8 mouse cellular contexts compared by ENCODE assay signal in the genomic region with DNA sequence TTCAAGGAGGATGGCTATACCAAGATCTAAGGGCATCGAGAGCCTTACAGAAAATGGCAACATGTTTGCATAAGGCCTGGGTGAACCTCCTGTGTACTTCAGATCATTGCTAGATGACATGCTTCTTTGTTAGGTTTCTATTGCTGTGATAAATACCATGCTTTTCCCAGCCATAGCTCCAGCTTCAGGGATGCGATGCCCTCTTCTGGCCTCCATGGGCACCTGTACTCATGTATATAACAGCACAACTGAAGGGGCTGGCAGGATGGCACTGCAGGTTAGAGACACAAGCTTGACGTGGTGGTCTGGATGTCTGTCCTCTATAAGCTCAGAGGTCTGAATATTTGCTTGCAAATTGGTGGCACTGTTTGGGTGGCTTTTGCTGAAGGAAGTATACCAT. TPM values are rescaled to one million over a fixed set of nuclear protein-coding genes. Genes with fewer than 3 reads are reported as not detected.
DNase-seq lines count a peak whose midpoint lies in the region; ATAC-seq and TF ChIP-seq lines count a peak whose summit lies in the region.

No protein-coding gene starts in this region.

- no peaks in the 10 kb centered on the region for H3K9me3 ChIP-seq in forebrain, embryonic 11.5 days (ENCODE audit: control insufficient read depth, low read length)
- no peaks in the 10 kb centered on the region for H3K9me3 ChIP-seq in lung, postnatal 0 days (ENCODE audit: low read length)

- no peaks in the 10 kb centered on the region for H3K27me3 ChIP-seq in testis, adult 2 months (ENCODE audit: control insufficient read depth, insufficient read depth, low read length)
- no peaks in the 10 kb centered on the region for H3K27me3 ChIP-seq in forebrain, embryonic 11.5 days (ENCODE audit: control insufficient read depth, insufficient read depth, low read length)
- H3K27me3 ChIP-seq in lung, postnatal 0 days (replicated peaks; ENCODE audit: insufficient read depth, low read length), result no peaks in the 10 kb centered on the region

- TF ChIP-seq CTCF in testis, adult 2 months (IDR thresholded peaks at IDR 0.05; ENCODE audit: control insufficient read depth, insufficient read depth, insufficient replicate concordance, low read depth, low read length), result peak; percentile 17; the same call in 1 of the 2 replicates
- peak; percentile 70 for TF ChIP-seq CTCF in lung, postnatal 0 days (IDR thresholded peaks at IDR 0.05)

- H3K27ac ChIP-seq in testis, adult 2 months (ENCODE audit: control insufficient read depth, insufficient read depth, low read depth, low read length), result no peak overlapping the region
- H3K27ac ChIP-seq in forebrain, embryonic 11.5 days (ENCODE audit: low read depth, low read length), result no peak overlapping the region
- H3K27ac ChIP-seq in lung, postnatal 0 days (ENCODE audit: low read length), result no peak overlapping the region

- TF ChIP-seq EP300 in lung, postnatal 0 days (IDR thresholded peaks at IDR 0.05), result no peak

- ATAC-seq in forebrain, embryonic 11.5 days (replicated peaks; ENCODE audit: low FRiP score), result peak; percentile 65; the same call in 1 of the 2 replicates
- no peak for ATAC-seq in lung, postnatal 0 days

- H3K4me3 ChIP-seq in testis, adult 2 months (ENCODE audit: control insufficient read depth, low read depth, low read length), result no peak overlapping the region
- no peak overlapping the region for H3K4me3 ChIP-seq in forebrain, embryonic 11.5 days (ENCODE audit: low read depth, low read length)
- H3K4me3 ChIP-seq in lung, postnatal 0 days (ENCODE audit: low read depth, low read length), result no peak overlapping the region

- H3K9ac ChIP-seq in forebrain, embryonic 11.5 days (ENCODE audit: low read length), result no peak overlapping the region
- no peak overlapping the region for H3K9ac ChIP-seq in lung, postnatal 0 days (replicated peaks; ENCODE audit: low read depth)

- H3K4me2 ChIP-seq in forebrain, embryonic 11.5 days (ENCODE audit: low read depth, low read length, severe bottlenecking), result no peak overlapping the region
- H3K4me2 ChIP-seq in lung, postnatal 0 days (replicated peaks; ENCODE audit: low read depth, low read length), result no peak overlapping the region

- H3K36me3 ChIP-seq in testis, adult 2 months (ENCODE audit: control insufficient read depth, insufficient read depth, low read length), result no peaks in the 10 kb centered on the region
- H3K36me3 ChIP-seq in forebrain, embryonic 11.5 days (ENCODE audit: control insufficient read depth, insufficient read depth, low read length), result no peaks in the 10 kb centered on the region
- no peaks in the 10 kb centered on the region for H3K36me3 ChIP-seq in lung, postnatal 0 days (ENCODE audit: insufficient read depth, low read length)

- WGBS in forebrain, embryonic 11.5 days, result 73% methylated on average over 3 of the region's 3 CpGs
- 52% methylated on average over 3 of the region's 3 CpGs for WGBS in lung, postnatal 0 days

- no peaks in the 10 kb centered on the region for H3K4me1 ChIP-seq in testis, adult 2 months (ENCODE audit: control insufficient read depth, insufficient read depth, low read length)
- no peaks in the 10 kb centered on the region for H3K4me1 ChIP-seq in forebrain, embryonic 11.5 days (replicated peaks; ENCODE audit: control insufficient read depth, insufficient read depth, low read length)
- no peaks in the 10 kb centered on the region for H3K4me1 ChIP-seq in lung, postnatal 0 days (ENCODE audit: insufficient read depth, low read depth, low read length)

- DNase-seq in cerebellum, adult 9-10 months, result peak; percentile 26
- no peak for DNase-seq in cerebellum, adult 8-10 months
- DNase-seq in testis, postnatal 10 days (ENCODE audit: low spot score), result no peak
- DNase-seq in forebrain, embryonic 11.5 days (ENCODE audit: low spot score), result peak; percentile 64
- peak; percentile 31 for DNase-seq in lung, postnatal 0 days (ENCODE audit: low spot score)
- DNase-seq in spleen, adult 12 weeks (ENCODE audit: low spot score), result no peak
- no peak for DNase-seq in spleen, postnatal 4 days (ENCODE audit: low spot score in 2 of 2)

- no peak for TF ChIP-seq POLR2A in testis, adult 2 months (IDR thresholded peaks at IDR 0.05; ENCODE audit: control insufficient read depth, low read depth, low read length)

RNA-seq across cellular contexts. Expression of a gene that starts 14.0 kb away (rescaled TPM):
- polyA plus RNA-seq in testis, adult 2 months (2012; rRNA removed), result 0.41 and 0.62 TPM in 2 replicates
- polyA plus RNA-seq in forebrain, embryonic 11.5 days (2014; fragmentation: Nextera tagmentation; extraction: Ambion mirVana), result not detected in 2 replicates
- not detected in 2 replicates for polyA plus RNA-seq in lung, postnatal 0 days (2015; fragmentation: Nextera tagmentation; extraction: Ambion mirVana)

RNA-seq across cellular contexts. Expression of a gene that starts 19.5 kb away (rescaled TPM):
- 0.84 and 1.2 TPM in 2 replicates for polyA plus RNA-seq in testis, adult 2 months (2012; rRNA removed)
- polyA plus RNA-seq in forebrain, embryonic 11.5 days (2014; fragmentation: Nextera tagmentation; extraction: Ambion mirVana), result 6.9 and 7.7 TPM in 2 replicates
- 0.57 and 0.63 TPM in 2 replicates for polyA plus RNA-seq in lung, postnatal 0 days (2015; fragmentation: Nextera tagmentation; extraction: Ambion mirVana)

RNA-seq across cellular contexts. Expression of a gene that starts 50.0 kb away (rescaled TPM):
- 0.05 and 0.20 TPM in 2 replicates for polyA plus RNA-seq in testis, adult 2 months (2012; rRNA removed)
- polyA plus RNA-seq in forebrain, embryonic 11.5 days (2014; fragmentation: Nextera tagmentation; extraction: Ambion mirVana), result 2.4 and 3.6 TPM in 2 replicates
- 0.17 and 0.18 TPM in 2 replicates for polyA plus RNA-seq in lung, postnatal 0 days (2015; fragmentation: Nextera tagmentation; extraction: Ambion mirVana)

Comparison
In these comparisons a context has a peak if more than half of its experiments do, and no peak if none do; other contexts are left out.
1. DNase-seq: peak in cerebellum, adult 9-10 months (single experiment), forebrain, embryonic 11.5 days (single experiment) and lung, postnatal 0 days (single experiment); none in cerebellum, adult 8-10 months (single experiment), testis, postnatal 10 days (single experiment), spleen, adult 12 weeks (single experiment) and spleen, postnatal 4 days (0 of 2).